ENCODE assay signal across 26 mouse cellular contexts in genomic region chr2:116433481-116433880, GRCm38 (mm10).
"Had no signal": no experiment of that assay in that cellular context is flagged by ENCODE, and none has a peak within 500 bp of the region (broad histone marks: within the 10 kb centered on the region; RNA-seq: fewer than 3 reads in every experiment).

No protein-coding gene starts in this region.

- H3K27me3 ChIP-seq: heart, embryonic 13.5 days; heart, embryonic 15.5 days; hindbrain, embryonic 13.5 days; hindbrain, embryonic 15.5 days; kidney, embryonic 15.5 days; limb, embryonic 13.5 days; limb, embryonic 15.5 days; liver, embryonic 12.5 days had no signal

- H3K27ac ChIP-seq: heart, adult 2 months; heart, embryonic 13.5 days; heart, embryonic 15.5 days; hindbrain, embryonic 13.5 days; hindbrain, embryonic 15.5 days; hindbrain, postnatal 0 days; kidney, embryonic 15.5 days; kidney, postnatal 0 days; limb, embryonic 13.5 days; limb, embryonic 15.5 days; liver, embryonic 12.5 days had no signal

- ATAC-seq: hindbrain, postnatal 0 days; intestine, embryonic 16.5 days; liver, embryonic 12.5 days had no signal

- H3K4me2 ChIP-seq: heart, embryonic 11.5 days; heart, embryonic 13.5 days; heart, embryonic 15.5 days; hindbrain, embryonic 13.5 days; hindbrain, embryonic 15.5 days; kidney, embryonic 15.5 days; limb, embryonic 13.5 days; limb, embryonic 15.5 days; liver, embryonic 12.5 days had no signal

- H3K4me1 ChIP-seq: heart, embryonic 13.5 days; heart, embryonic 15.5 days; hindbrain, embryonic 13.5 days; hindbrain, embryonic 15.5 days; kidney, embryonic 15.5 days; limb, embryonic 13.5 days; limb, embryonic 15.5 days; liver, embryonic 12.5 days had no signal

- H3K4me3 ChIP-seq: heart, adult 2 months; heart, embryonic 13.5 days; heart, embryonic 15.5 days; hindbrain, embryonic 13.5 days; hindbrain, embryonic 15.5 days; kidney, embryonic 15.5 days; limb, embryonic 13.5 days; limb, embryonic 15.5 days; liver, embryonic 12.5 days had no signal

- DNase-seq: gastrocnemius, postnatal 14 days; gastrocnemius, postnatal 36 days; heart, adult 11 months; heart, adult 2 months; heart, postnatal 14 days; heart, postnatal 36 days; kidney, adult 11 months; kidney, adult 2 months; kidney, adult 9 months; kidney, postnatal 14 days; kidney, postnatal 36 days; layer of hippocampus, adult 9-11 months; layer of hippocampus, postnatal 36 days; left cerebral cortex, postnatal 4 days had no signal

- H3K36me3 ChIP-seq: heart, embryonic 13.5 days; heart, embryonic 15.5 days; hindbrain, embryonic 13.5 days; hindbrain, embryonic 15.5 days; kidney, embryonic 15.5 days; limb, embryonic 13.5 days; limb, embryonic 15.5 days; liver, embryonic 12.5 days had no signal

- H3K9ac ChIP-seq: heart, embryonic 13.5 days; heart, embryonic 15.5 days; hindbrain, embryonic 13.5 days; hindbrain, embryonic 15.5 days; kidney, embryonic 15.5 days; limb, embryonic 13.5 days; limb, embryonic 15.5 days; liver, embryonic 12.5 days had no signal

- H3K9me3 ChIP-seq: heart, embryonic 13.5 days; heart, embryonic 15.5 days; hindbrain, embryonic 13.5 days; hindbrain, embryonic 15.5 days; kidney, embryonic 15.5 days; limb, embryonic 13.5 days; limb, embryonic 15.5 days; liver, embryonic 12.5 days had no signal
